Mouse (Mus musculus) embryonic facial prominence, embryonic 10.5 days (tissue): ENCODE results near the gene Zscan22. TPM values are rescaled to one million over a fixed set of nuclear protein-coding genes. Genes with fewer than 3 reads are reported as not detected.
A peak's percentile ranks its signal among the peaks of the same experiment; 100 is the strongest.
"Not testable (repeated sequence)": the region's sequence is repeated elsewhere in the genome, so short reads cannot be mapped to it uniquely, and the experiment has no call there.

Experiments used
- DNase-seq: peaks from one replicate; pipeline ENCODE4 v3.0.0-alpha.2; 2017; ENCODE audit warnings: low spot score
- H3K27ac ChIP-seq: fragments of 300-500 bp; sonication (generic); replicated peaks from 2 replicates; pipeline ENCODE4 v1.5.1; 2016; ENCODE audit warnings: mild to moderate bottlenecking
- H3K27me3 ChIP-seq: fragments of 300-500 bp; sonication (generic); replicated peaks from 2 replicates; pipeline ENCODE4 v1.6.1; 2016; ENCODE audit warnings: low read depth, mild to moderate bottlenecking; ENCODE audit not compliant: poor library complexity, severe bottlenecking
- H3K36me3 ChIP-seq: fragments of 300-500 bp; sonication (generic); replicated peaks from 2 replicates; pipeline ENCODE4 v1.6.1; 2016; ENCODE audit warnings: mild to moderate bottlenecking, moderate library complexity
- H3K4me1 ChIP-seq: fragments of 300-500 bp; sonication (generic); 2 replicates; pipeline ENCODE4 v1.6.1; 2016
- H3K4me3 ChIP-seq: fragments of 300-500 bp; sonication (generic); 2 replicates; pipeline ENCODE4 v1.5.1; 2016; ENCODE audit warnings: mild to moderate bottlenecking, moderate library complexity
- H3K9me3 ChIP-seq: fragments of 300-500 bp; sonication (generic); 2 replicates; pipeline ENCODE4 v1.6.1; 2016; ENCODE audit warnings: mild to moderate bottlenecking
- WGBS: fragments of 180-500 bp; shearing (Covaris S2); methylation state at CpG from one replicate; pipeline ENCODE4 v1.1.7; 2016; 5-methylcytosine and 5-hydroxymethylcytosine counted together
- polyA plus RNA-seq: library from polyadenylated mRNA; unstranded; fragments of >200 nt; fragmentation: Nextera tagmentation; extraction: Ambion mirVana; gene quantifications from 2 replicates; pipeline ENCODE4 v1.2.1, GENCODE M21; 2016

Gene Zscan22
- polyA plus RNA-seq, 1 experiment from 2014 or later = 19.7 TPM

GRCm38 (mm10) chr7:12909498-12909962, 11.9 kb downstream of the Zscan22 start:
- 35% methylated on average over 7 of the region's 7 CpGs for WGBS
- H3K27me3 ChIP-seq = no peaks in the 10 kb centered on the region
- peaks cover 10% of the 10 kb centered on the region for H3K4me1 ChIP-seq
- peak; percentile 67 for DNase-seq
- peak overlapping the region; percentile 63 for H3K4me3 ChIP-seq
- peak overlapping the region; percentile 87 for H3K27ac ChIP-seq
- H3K9me3 ChIP-seq = 0 out of 2 replicates have a peak, but pooled peaks cover 4% of the 10 kb centered on the region
- peaks cover 49% of the 10 kb centered on the region for H3K36me3 ChIP-seq

GRCm38 (mm10) chr7:12910181-12910668, 12.6 kb downstream of the Zscan22 start:
- Histone ChIP-seq H3K36me3 (peaks cover 42% of the 10 kb centered on the region), H3K9me3 (0 out of 2 replicates have a peak, but pooled peaks cover 4% of the 10 kb centered on the region), H3K27ac (peak overlapping the region; percentile 87), H3K4me1 (peaks cover 10% of the 10 kb centered on the region), H3K27me3 (no peaks in the 10 kb centered on the region), H3K4me3 (peak overlapping the region; percentile 63)
- peak; percentile 60 for DNase-seq
- WGBS = 5% methylated on average over 19 of the region's 19 CpGs

- Histone ChIP-seq H3K27ac (no peak overlapping the region), H3K4me3 (no peak overlapping the region), H3K27me3 (no peaks in the 10 kb centered on the region), H3K9me3 (0 out of 2 replicates have a peak, but pooled peaks cover 4% of the 10 kb centered on the region), H3K36me3 (peaks cover 9% of the 10 kb centered on the region), H3K4me1 (peaks cover 10% of the 10 kb centered on the region)
- DNase-seq = no peak
These were observed 15.9 kb downstream of the Zscan22 start for GRCm38 (mm10) chr7:12913556-12913955.

- H3K36me3 ChIP-seq = peaks cover 26% of the 10 kb centered on the region
- peaks cover 23% of the 10 kb centered on the region for H3K4me1 ChIP-seq
- H3K9me3 ChIP-seq, H3K27ac ChIP-seq, H3K27me3 ChIP-seq, DNase-seq: not testable (repeated sequence)
- 87% methylated on average over 7 of the region's 8 CpGs for WGBS
- H3K4me3 ChIP-seq = peak overlapping the region; percentile 91
These were observed 22.9 kb downstream of the Zscan22 start for GRCm38 (mm10) chr7:12920495-12920894.

- Histone ChIP-seq H3K4me1 (peaks cover 30% of the 10 kb centered on the region), H3K27ac (peak overlapping the region; percentile 96), H3K9me3 (no peaks in the 10 kb centered on the region), H3K36me3 (peaks cover 34% of the 10 kb centered on the region), H3K27me3 (peaks cover 3% of the 10 kb centered on the region), H3K4me3 (peak overlapping the region; percentile 91)
- no peak for DNase-seq
- WGBS = 1% methylated on average over 3 of the region's 3 CpGs
These were observed 23.7 kb downstream of the Zscan22 start for GRCm38 (mm10) chr7:12921318-12921704.

GRCm38 (mm10) chr7:12921705-12922465, 24.3 kb downstream of the Zscan22 start, which contains the start of gene Rps5:
Gene Rps5 (plus strand): TSS chr7:12922290.
- H3K36me3 ChIP-seq = peaks cover 40% of the 10 kb centered on the region
- DNase-seq = peak; percentile 97
- H3K9me3 ChIP-seq = no peaks in the 10 kb centered on the region
- H3K27ac ChIP-seq = peak within 1 kb of the TSS; percentile 96
- H3K27me3 ChIP-seq = peaks cover 9% of the 10 kb centered on the region
- peaks cover 36% of the 10 kb centered on the region for H3K4me1 ChIP-seq
- under 1% methylated on average over 55 of the region's 55 CpGs for WGBS
- H3K4me3 ChIP-seq = peak within 1 kb of the TSS; percentile 91

- peaks cover 44% of the 10 kb centered on the region for H3K36me3 ChIP-seq
- peaks cover 16% of the 10 kb centered on the region for H3K27me3 ChIP-seq
- 4% methylated on average over 8 of the region's 8 CpGs for WGBS
- DNase-seq = no peak
- peaks cover 43% of the 10 kb centered on the region for H3K4me1 ChIP-seq
- H3K4me3 ChIP-seq = peak overlapping the region; percentile 91
- no peaks in the 10 kb centered on the region for H3K9me3 ChIP-seq
- peak overlapping the region; percentile 96 for H3K27ac ChIP-seq
These were observed 25.1 kb downstream of the Zscan22 start for GRCm38 (mm10) chr7:12922729-12923128.

GRCm38 (mm10) chr7:12926316-12926715, 28.7 kb downstream of the Zscan22 start:
- Histone ChIP-seq H3K4me1 (peaks cover 49% of the 10 kb centered on the region), H3K36me3 (peaks cover 63% of the 10 kb centered on the region), H3K27me3 (peaks cover 40% of the 10 kb centered on the region), H3K4me3 (no peak overlapping the region), H3K27ac (no peak overlapping the region), H3K9me3 (no peaks in the 10 kb centered on the region)
- 89% methylated on average over 7 of the region's 7 CpGs for WGBS
- no peak for DNase-seq

- Histone ChIP-seq H3K36me3 (peaks cover 63% of the 10 kb centered on the region), H3K27ac (peak within 1 kb of the TSS; percentile 41), H3K27me3 (peaks cover 40% of the 10 kb centered on the region), H3K4me3 (peak within 1 kb of the TSS; percentile 47), H3K9me3 (no peaks in the 10 kb centered on the region), H3K4me1 (peaks cover 48% of the 10 kb centered on the region)
- peak; percentile 76 for DNase-seq
- 19% methylated on average over 8 of the region's 8 CpGs for WGBS
These were observed 29.6 kb downstream of the Zscan22 start, which contains the start of gene Rnf225 for GRCm38 (mm10) chr7:12927191-12927680. Gene Rnf225 (plus strand): TSS chr7:12927416.

- WGBS = 5% methylated on average over 65 of the region's 65 CpGs
- DNase-seq = peak; percentile 57
- peaks cover 63% of the 10 kb centered on the region for H3K36me3 ChIP-seq
- peak overlapping the region; percentile 41 for H3K27ac ChIP-seq
- H3K4me3 ChIP-seq = peak overlapping the region; percentile 47
- H3K27me3 ChIP-seq = peaks cover 40% of the 10 kb centered on the region
- peaks cover 45% of the 10 kb centered on the region for H3K4me1 ChIP-seq
- H3K9me3 ChIP-seq = no peaks in the 10 kb centered on the region
These were observed 30.3 kb downstream of the Zscan22 start for GRCm38 (mm10) chr7:12927693-12928589.

- H3K27ac ChIP-seq = no peak overlapping the region
- 67% methylated on average over 4 of the region's 4 CpGs for WGBS
- DNase-seq = no peak
These were observed 36.1 kb downstream of the Zscan22 start for GRCm38 (mm10) chr7:12933615-12934140.

GRCm38 (mm10) chr7:12934808-12935207, 37.2 kb downstream of the Zscan22 start:
- Histone ChIP-seq H3K27me3 (peaks cover 4% of the 10 kb centered on the region; the same call in 1 of the 2 replicates), H3K9me3 (no peaks in the 10 kb centered on the region), H3K4me3 (no peak overlapping the region), H3K4me1 (no peaks in the 10 kb centered on the region), H3K36me3 (peaks cover 5% of the 10 kb centered on the region; the same call in 1 of the 2 replicates), H3K27ac (no peak overlapping the region)
- 82% methylated on average over 3 of the region's 3 CpGs for WGBS
- DNase-seq = no peak

More at GRCm38 (mm10) chr7:12933615-12934140, 36.1 kb downstream of the Zscan22 start:
- Histone ChIP-seq H3K4me1 (no peaks in the 10 kb centered on the region), H3K36me3 (peaks cover 14% of the 10 kb centered on the region), H3K4me3 (no peak overlapping the region), H3K9me3 (no peaks in the 10 kb centered on the region), H3K27me3 (peaks cover 15% of the 10 kb centered on the region)
